Mouse (Mus musculus): ENCODE data around the gene Muc13. TPM values are rescaled to one million over a fixed set of nuclear protein-coding genes. Genes with fewer than 3 reads are reported as not detected.
A peak's percentile ranks its signal among the peaks of the same experiment; 100 is the strongest.

Gene Muc13
- polyA plus RNA-seq, 1 experiment from 2014 or later: 0.07 TPM

DNA sequence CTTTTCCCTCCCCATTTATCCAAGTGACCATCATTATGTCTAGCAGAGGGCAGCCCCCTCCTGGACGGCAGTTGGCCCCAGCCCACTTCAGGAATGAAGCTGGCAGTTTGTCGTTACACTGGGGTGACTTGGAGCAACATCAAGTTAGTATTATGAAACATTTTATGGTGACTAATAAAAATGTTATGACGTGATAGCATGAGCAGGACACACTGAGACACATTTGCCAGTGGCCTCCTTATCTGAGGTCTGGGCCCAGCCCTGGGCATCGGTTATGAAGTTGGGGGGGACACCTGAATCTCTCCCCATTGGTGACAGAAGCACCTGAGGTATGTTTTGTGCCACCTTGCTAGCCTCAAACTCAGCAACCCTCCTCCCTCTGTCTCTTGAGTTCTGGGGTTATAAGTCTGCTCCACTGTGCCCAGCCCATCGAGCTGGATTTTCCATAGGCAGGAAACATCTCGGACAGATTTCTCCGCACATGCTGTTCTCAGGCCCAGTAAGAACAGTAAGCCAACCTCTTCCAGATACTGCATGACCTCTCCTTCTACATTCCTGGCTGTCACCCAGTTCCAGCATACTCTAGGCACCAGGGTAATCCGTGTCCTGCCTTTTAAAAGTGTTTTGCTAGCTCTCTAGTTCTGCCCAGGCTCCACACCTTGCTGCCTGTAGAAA lies 40.8 kb upstream of the Muc13 start:
- Histone ChIP-seq H3K4me1 (ENCODE audit: control insufficient read depth, insufficient read depth, low read length) (no peaks in the 10 kb centered on the region), H3K27ac (ENCODE audit: low read depth, low read length) (no peak overlapping the region), H3K9ac (replicated peaks; ENCODE audit: low read depth, low read length) (no peak overlapping the region), H3K4me3 (ENCODE audit: low read depth, low read length) (no peak overlapping the region), H3K9me3 (ENCODE audit: control insufficient read depth, low read length) (no peaks in the 10 kb centered on the region), H3K4me2 (ENCODE audit: low read depth, low read length) (no peak overlapping the region), H3K27me3 (ENCODE audit: control insufficient read depth, insufficient read depth, low read length) (no peaks in the 10 kb centered on the region), H3K36me3 (ENCODE audit: control insufficient read depth, insufficient read depth, low read length) (no peaks in the 10 kb centered on the region)
- 91% methylated on average over 8 of the region's 8 CpGs for WGBS
- ATAC-seq (ENCODE audit: low read depth): no peak

DNA sequence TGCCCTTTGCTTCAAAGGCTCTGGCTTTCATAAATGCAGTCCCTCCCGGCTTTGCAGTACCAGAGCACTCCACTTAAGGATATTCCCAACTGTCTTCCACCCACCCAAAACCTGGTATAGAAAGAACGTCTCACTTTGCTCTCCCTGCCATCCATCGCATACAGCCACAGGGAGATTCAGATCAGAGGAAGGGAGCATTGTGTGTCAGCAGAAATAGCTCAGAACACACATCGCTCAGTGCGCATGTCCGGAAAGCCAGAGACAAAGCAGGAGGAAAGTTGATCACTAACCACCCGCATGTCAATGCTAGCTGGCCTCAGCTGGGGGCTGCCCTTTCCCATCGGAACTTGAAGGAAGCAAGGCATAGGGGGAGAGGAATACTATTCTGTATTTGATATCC lies 38.5 kb upstream of the Muc13 start:
- ATAC-seq (ENCODE audit: low read depth): no peak
- Histone ChIP-seq H3K27me3 (ENCODE audit: control insufficient read depth, insufficient read depth, low read length) (no peaks in the 10 kb centered on the region), H3K4me2 (ENCODE audit: low read depth, low read length) (no peak overlapping the region), H3K4me3 (ENCODE audit: low read depth, low read length) (no peak overlapping the region), H3K4me1 (ENCODE audit: control insufficient read depth, insufficient read depth, low read length) (no peaks in the 10 kb centered on the region), H3K27ac (ENCODE audit: low read depth, low read length) (no peak overlapping the region), H3K9me3 (ENCODE audit: control insufficient read depth, low read length) (no peaks in the 10 kb centered on the region), H3K9ac (replicated peaks; ENCODE audit: low read depth, low read length) (no peak overlapping the region), H3K36me3 (ENCODE audit: control insufficient read depth, insufficient read depth, low read length) (no peaks in the 10 kb centered on the region)
- WGBS: 88% methylated on average over 8 of the region's 8 CpGs

DNA sequence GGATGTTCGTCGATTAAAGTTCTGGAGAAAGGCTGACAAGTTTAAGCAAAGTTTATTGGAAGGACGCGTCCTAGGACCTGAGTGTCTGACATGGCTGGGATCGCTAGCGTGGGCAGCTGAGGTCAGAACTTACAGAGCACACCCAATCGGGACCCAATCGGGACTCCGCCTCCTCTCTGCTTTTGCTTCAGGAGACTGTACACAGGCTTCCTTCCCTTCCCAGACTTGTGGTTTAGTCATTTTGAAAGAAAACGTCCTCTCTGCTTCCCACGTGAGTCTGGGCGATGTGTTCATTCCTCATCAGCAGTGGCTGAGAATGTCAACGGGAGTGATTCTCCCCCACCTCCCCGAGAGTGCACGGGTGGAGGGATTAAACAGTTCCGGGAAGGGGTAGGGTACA lies 37.9 kb upstream of the Muc13 start:
- ATAC-seq (ENCODE audit: low read depth): no peak
- Histone ChIP-seq H3K4me3 (ENCODE audit: low read depth, low read length) (no peak overlapping the region), H3K9ac (replicated peaks; ENCODE audit: low read depth, low read length) (no peak overlapping the region), H3K27ac (ENCODE audit: low read depth, low read length) (no peak overlapping the region), H3K36me3 (ENCODE audit: control insufficient read depth, insufficient read depth, low read length) (no peaks in the 10 kb centered on the region), H3K27me3 (ENCODE audit: control insufficient read depth, insufficient read depth, low read length) (no peaks in the 10 kb centered on the region), H3K4me2 (ENCODE audit: low read depth, low read length) (no peak overlapping the region), H3K4me1 (ENCODE audit: control insufficient read depth, insufficient read depth, low read length) (no peaks in the 10 kb centered on the region), H3K9me3 (ENCODE audit: control insufficient read depth, low read length) (no peaks in the 10 kb centered on the region)
- WGBS: 77% methylated on average over 16 of the region's 16 CpGs

DNA sequence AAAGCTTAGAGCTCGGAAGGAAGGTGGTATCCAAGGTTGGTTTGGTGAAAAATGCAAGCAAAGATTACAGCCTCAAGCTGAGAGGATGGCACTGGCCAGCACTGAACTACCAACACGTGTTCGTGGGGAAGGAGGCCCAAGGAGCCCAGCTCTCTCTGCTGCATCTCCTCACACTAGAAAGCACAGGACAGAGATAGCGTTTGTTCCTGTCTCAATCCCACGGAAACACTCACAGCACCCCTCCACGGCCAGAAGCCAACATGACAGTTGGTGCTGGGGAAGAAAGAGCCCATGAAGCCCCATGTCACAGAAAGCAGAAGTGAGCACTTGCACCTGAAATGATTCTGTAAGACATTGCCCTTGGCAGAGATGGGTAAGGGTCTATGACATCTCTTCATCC lies 37.4 kb upstream of the Muc13 start:
- Histone ChIP-seq H3K9me3 (ENCODE audit: control insufficient read depth, low read length) (no peaks in the 10 kb centered on the region), H3K4me3 (ENCODE audit: low read depth, low read length) (no peak overlapping the region), H3K4me2 (ENCODE audit: low read depth, low read length) (no peak overlapping the region), H3K4me1 (ENCODE audit: control insufficient read depth, insufficient read depth, low read length) (no peaks in the 10 kb centered on the region), H3K27me3 (ENCODE audit: control insufficient read depth, insufficient read depth, low read length) (no peaks in the 10 kb centered on the region), H3K9ac (replicated peaks; ENCODE audit: low read depth, low read length) (no peak overlapping the region), H3K36me3 (ENCODE audit: control insufficient read depth, insufficient read depth, low read length) (no peaks in the 10 kb centered on the region), H3K27ac (ENCODE audit: low read depth, low read length) (no peak overlapping the region)
- 73% methylated on average over 6 of the region's 6 CpGs for WGBS
- no peak for ATAC-seq (ENCODE audit: low read depth)

DNA sequence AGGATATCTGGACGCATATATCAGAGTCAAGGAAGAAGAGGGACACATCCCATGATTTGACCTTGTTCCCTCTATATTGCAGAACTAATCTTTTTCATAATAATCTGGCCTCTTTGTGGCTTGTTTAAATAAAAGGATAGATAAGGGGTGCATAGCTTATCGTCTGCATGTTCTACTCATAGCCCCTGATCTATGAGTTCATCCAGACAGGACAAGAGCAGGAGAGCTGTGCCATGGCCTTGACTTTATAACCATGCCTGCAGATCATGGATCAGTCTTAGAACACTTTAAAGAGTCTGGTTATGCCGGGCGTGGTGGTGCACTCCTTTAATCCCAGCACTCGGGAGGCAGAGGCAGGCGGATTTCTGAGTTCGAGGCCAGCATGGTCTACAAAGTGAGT lies 34.6 kb upstream of the Muc13 start:
- WGBS: 94% methylated on average over 7 of the region's 7 CpGs

DNA sequence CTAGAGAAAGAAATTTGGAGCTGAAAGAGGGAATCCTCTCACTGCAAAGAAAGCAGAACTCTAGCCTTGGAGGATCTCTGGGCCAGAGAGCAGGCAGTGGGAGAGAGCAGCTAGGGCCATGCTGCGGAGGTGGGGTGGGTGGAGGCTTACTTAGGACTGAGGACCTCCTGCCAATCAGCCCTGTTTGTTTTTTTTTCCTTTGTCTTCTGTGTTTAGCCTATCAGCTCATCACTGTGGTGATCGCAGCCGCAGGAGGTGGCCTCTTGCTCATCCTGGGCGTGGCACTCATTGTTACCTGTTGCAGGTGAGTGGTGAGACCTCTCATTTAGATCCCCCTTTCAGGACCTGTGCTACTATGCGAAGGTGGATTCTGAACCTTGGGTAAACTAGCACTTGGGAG lies 33.3 kb upstream of the Muc13 start:
- 63% methylated on average over 5 of the region's 5 CpGs for WGBS
- ATAC-seq (ENCODE audit: low read depth): no peak
- Histone ChIP-seq H3K9ac (replicated peaks; ENCODE audit: low read depth, low read length) (no peak overlapping the region), H3K27me3 (ENCODE audit: control insufficient read depth, insufficient read depth, low read length) (no peaks in the 10 kb centered on the region), H3K9me3 (ENCODE audit: control insufficient read depth, low read length) (no peaks in the 10 kb centered on the region), H3K4me1 (ENCODE audit: control insufficient read depth, insufficient read depth, low read length) (peaks cover 5% of the 10 kb centered on the region; the same call in 1 of the 2 replicates), H3K4me3 (ENCODE audit: low read depth, low read length) (no peak overlapping the region), H3K4me2 (ENCODE audit: low read depth, low read length) (no peak overlapping the region), H3K36me3 (ENCODE audit: control insufficient read depth, insufficient read depth, low read length) (no peaks in the 10 kb centered on the region), H3K27ac (ENCODE audit: low read depth, low read length) (no peak overlapping the region)

More for the DNA sequence above, 34.6 kb upstream of the Muc13 start:
- Histone ChIP-seq H3K4me3 (ENCODE audit: low read depth, low read length) (no peak overlapping the region), H3K36me3 (ENCODE audit: control insufficient read depth, insufficient read depth, low read length) (no peaks in the 10 kb centered on the region), H3K9me3 (ENCODE audit: control insufficient read depth, low read length) (no peaks in the 10 kb centered on the region), H3K4me1 (ENCODE audit: control insufficient read depth, insufficient read depth, low read length) (no peaks in the 10 kb centered on the region; the same call in 1 of the 2 replicates), H3K9ac (replicated peaks; ENCODE audit: low read depth, low read length) (no peak overlapping the region), H3K4me2 (ENCODE audit: low read depth, low read length) (no peak overlapping the region), H3K27ac (ENCODE audit: low read depth, low read length) (no peak overlapping the region), H3K27me3 (ENCODE audit: control insufficient read depth, insufficient read depth, low read length) (no peaks in the 10 kb centered on the region)
- ATAC-seq (ENCODE audit: low read depth): no peak

DNA sequence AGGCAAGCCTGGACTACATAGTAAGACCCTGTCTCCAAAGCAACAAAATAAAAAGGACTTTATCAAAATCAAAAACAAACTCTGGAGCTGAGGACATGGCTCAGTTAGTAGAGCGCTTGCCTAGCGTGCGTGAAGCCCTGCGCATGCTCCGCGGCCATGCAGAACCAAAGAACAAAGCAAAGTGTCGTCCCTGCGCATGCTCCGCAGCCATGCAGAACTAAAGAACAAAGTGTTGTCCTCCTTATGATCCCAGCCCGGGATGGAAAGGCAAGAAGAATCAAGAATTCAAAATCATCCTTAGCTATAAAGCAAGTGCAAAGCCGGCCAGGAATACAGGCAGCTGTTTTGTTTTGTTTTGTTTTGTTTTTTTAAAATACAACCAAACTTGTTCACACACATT lies 32.8 kb upstream of the Muc13 start:
- WGBS: 68% methylated on average over 11 of the region's 11 CpGs
- no peak overlapping the region for H3K4me2 ChIP-seq (ENCODE audit: low read depth, low read length)

DNA sequence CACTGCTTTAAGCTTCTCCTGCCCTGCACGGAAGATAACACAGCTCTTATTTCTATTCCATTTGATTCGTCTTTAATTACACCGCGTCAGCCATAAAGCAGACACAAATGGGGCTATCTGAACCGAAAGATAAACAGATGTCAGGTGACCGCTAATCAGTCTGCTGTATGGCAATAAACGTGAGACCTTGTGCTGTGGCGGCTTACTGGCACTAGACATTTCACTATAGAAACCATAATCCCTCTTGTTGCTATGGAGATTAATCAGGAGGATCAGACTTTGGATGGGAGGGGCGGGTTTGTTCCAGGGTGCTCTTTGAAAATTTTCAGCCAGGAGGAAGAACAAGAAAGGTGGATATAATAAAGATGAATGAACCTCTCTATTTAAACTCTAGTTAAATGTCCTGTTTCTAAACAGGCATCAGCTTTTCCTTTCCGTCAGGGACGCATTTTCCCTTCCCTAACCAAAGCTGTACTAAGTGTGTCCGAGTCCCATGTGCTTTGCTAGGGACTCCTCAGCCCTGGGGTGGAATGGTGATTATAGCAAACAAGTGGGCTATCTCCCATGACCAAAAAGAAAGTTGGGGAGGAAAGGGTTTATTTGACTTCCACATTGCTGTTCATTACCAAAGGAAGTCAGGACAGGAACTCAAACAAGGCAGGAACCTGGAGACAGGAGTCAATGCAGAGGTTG lies 29.2 kb upstream of the Muc13 start:
- Histone ChIP-seq H3K27ac (ENCODE audit: low read depth, low read length) (no peak overlapping the region), H3K4me3 (ENCODE audit: low read depth, low read length) (no peak overlapping the region), H3K27me3 (ENCODE audit: control insufficient read depth, insufficient read depth, low read length) (no peaks in the 10 kb centered on the region), H3K4me1 (ENCODE audit: control insufficient read depth, insufficient read depth, low read length) (peaks cover 5% of the 10 kb centered on the region; the same call in 1 of the 2 replicates), H3K9me3 (ENCODE audit: control insufficient read depth, low read length) (no peaks in the 10 kb centered on the region), H3K36me3 (ENCODE audit: control insufficient read depth, insufficient read depth, low read length) (no peaks in the 10 kb centered on the region), H3K4me2 (ENCODE audit: low read depth, low read length) (peak overlapping the region; percentile 15; the same call in 1 of the 2 replicates), H3K9ac (replicated peaks; ENCODE audit: low read depth, low read length) (no peak overlapping the region)
- 29% methylated on average over 12 of the region's 12 CpGs for WGBS
- peak; percentile 51; the same call in 1 of the 2 replicates for ATAC-seq (ENCODE audit: low read depth)

More for the DNA sequence above, 32.8 kb upstream of the Muc13 start:
- Histone ChIP-seq H3K27me3 (ENCODE audit: control insufficient read depth, insufficient read depth, low read length) (no peaks in the 10 kb centered on the region), H3K27ac (ENCODE audit: low read depth, low read length) (no peak overlapping the region), H3K9ac (replicated peaks; ENCODE audit: low read depth, low read length) (no peak overlapping the region), H3K4me3 (ENCODE audit: low read depth, low read length) (no peak overlapping the region), H3K36me3 (ENCODE audit: control insufficient read depth, insufficient read depth, low read length) (no peaks in the 10 kb centered on the region), H3K9me3 (ENCODE audit: control insufficient read depth, low read length) (no peaks in the 10 kb centered on the region), H3K4me1 (ENCODE audit: control insufficient read depth, insufficient read depth, low read length) (peaks cover 5% of the 10 kb centered on the region; the same call in 1 of the 2 replicates)
- no peak for ATAC-seq (ENCODE audit: low read depth)

DNA sequence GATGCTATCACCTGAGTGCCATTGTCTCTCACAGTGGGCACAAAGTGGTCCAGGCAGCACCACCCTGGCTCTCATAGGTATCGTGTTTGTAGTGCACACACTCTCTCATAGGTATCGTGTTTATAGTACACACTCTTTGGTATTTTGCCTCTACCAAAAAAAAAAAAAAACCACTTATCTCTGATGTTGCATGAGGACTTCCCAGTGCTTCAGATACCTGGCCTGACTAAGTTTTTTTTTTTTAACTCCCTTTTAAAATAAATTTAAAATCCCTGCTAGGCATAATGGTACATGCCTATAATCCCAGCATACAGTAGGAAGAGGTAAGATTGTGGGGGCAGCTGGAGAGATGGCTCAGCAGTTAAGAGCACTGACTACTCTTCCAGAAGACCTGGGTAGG lies 28.4 kb upstream of the Muc13 start:
- Histone ChIP-seq H3K4me3 (ENCODE audit: low read depth, low read length) (no peak overlapping the region), H3K9ac (replicated peaks; ENCODE audit: low read depth, low read length) (no peak overlapping the region), H3K9me3 (ENCODE audit: control insufficient read depth, low read length) (no peaks in the 10 kb centered on the region), H3K27me3 (ENCODE audit: control insufficient read depth, insufficient read depth, low read length) (no peaks in the 10 kb centered on the region), H3K27ac (ENCODE audit: low read depth, low read length) (no peak overlapping the region), H3K36me3 (ENCODE audit: control insufficient read depth, insufficient read depth, low read length) (no peaks in the 10 kb centered on the region), H3K4me1 (ENCODE audit: control insufficient read depth, insufficient read depth, low read length) (peaks cover 5% of the 10 kb centered on the region; the same call in 1 of the 2 replicates), H3K4me2 (ENCODE audit: low read depth, low read length) (no peak overlapping the region)
- no peak for ATAC-seq (ENCODE audit: low read depth)
- 96% methylated on average over 2 of the region's 2 CpGs for WGBS
